In genomic region chrX:16139022-16139421, GRCm38 (mm10) we compare ENCODE assay signal across 29 mouse cellular contexts.
DNase-seq lines count a peak whose midpoint lies in the region; ATAC-seq and TF ChIP-seq lines count a peak whose summit lies in the region.
"Had no signal": no experiment of that assay in that cellular context is flagged by ENCODE, and none has a peak within 500 bp of the region (broad histone marks: within the 10 kb centered on the region; RNA-seq: fewer than 3 reads in every experiment).

No protein-coding gene starts in this region.

- no peaks in the 10 kb centered on the region for H3K27me3 ChIP-seq in forebrain, embryonic 13.5 days
- no peaks in the 10 kb centered on the region for H3K27me3 ChIP-seq in forebrain, embryonic 11.5 days (ENCODE audit: control insufficient read depth, insufficient read depth, low read length)
- H3K27me3 ChIP-seq in kidney, postnatal 0 days (ENCODE audit: insufficient read depth, low read length): no peaks in the 10 kb centered on the region
- H3K27me3 ChIP-seq in kidney, adult 2 months (replicated peaks; ENCODE audit: control insufficient read depth, insufficient read depth, low read length): no peaks in the 10 kb centered on the region
- no peaks in the 10 kb centered on the region for H3K27me3 ChIP-seq in forebrain, embryonic 16.5 days (replicated peaks; ENCODE audit: control insufficient read depth, insufficient read depth, low read length)
- H3K27me3 ChIP-seq: CH12.LX; embryonic facial prominence, embryonic 15.5 days; heart, embryonic 13.5 days had no signal

- H3K36me3 ChIP-seq in forebrain, embryonic 13.5 days (ENCODE audit: poor library complexity, severe bottlenecking): no peaks in the 10 kb centered on the region
- no peaks in the 10 kb centered on the region for H3K36me3 ChIP-seq in forebrain, embryonic 11.5 days (ENCODE audit: control insufficient read depth, insufficient read depth, low read length)
- no peaks in the 10 kb centered on the region for H3K36me3 ChIP-seq in kidney, postnatal 0 days (ENCODE audit: insufficient read depth, low read length)
- no peaks in the 10 kb centered on the region for H3K36me3 ChIP-seq in kidney, adult 2 months (ENCODE audit: control insufficient read depth, insufficient read depth, low read length)
- no peaks in the 10 kb centered on the region for H3K36me3 ChIP-seq in forebrain, embryonic 16.5 days (ENCODE audit: control insufficient read depth, insufficient read depth)
- H3K36me3 ChIP-seq: embryonic facial prominence, embryonic 15.5 days; G1E; heart, embryonic 10.5 days; heart, embryonic 13.5 days had no signal

- H3K9me3 ChIP-seq in forebrain, embryonic 13.5 days (replicated peaks): no peaks in the 10 kb centered on the region
- H3K9me3 ChIP-seq in forebrain, embryonic 11.5 days (ENCODE audit: control insufficient read depth, low read length): no peaks in the 10 kb centered on the region
- no peaks in the 10 kb centered on the region for H3K9me3 ChIP-seq in kidney, postnatal 0 days (replicated peaks; ENCODE audit: low read length)
- no peaks in the 10 kb centered on the region for H3K9me3 ChIP-seq in forebrain, embryonic 16.5 days (ENCODE audit: control insufficient read depth, low read length)
- H3K9me3 ChIP-seq: embryonic facial prominence, embryonic 15.5 days; G1E; heart, embryonic 10.5 days; heart, embryonic 13.5 days had no signal

- 33% methylated on average over 1 of the region's 1 CpGs for WGBS in forebrain, embryonic 13.5 days
- 73% methylated on average over 1 of the region's 1 CpGs for WGBS in forebrain, embryonic 11.5 days
- 63% methylated on average over 1 of the region's 1 CpGs for WGBS in kidney, postnatal 0 days
- 56% methylated on average over 1 of the region's 1 CpGs for WGBS in kidney, adult 2 months
- 28% methylated on average over 1 of the region's 1 CpGs for WGBS in forebrain, embryonic 16.5 days

- no peak for DNase-seq in forebrain, embryonic 11.5 days (ENCODE audit: low spot score)
- peak; percentile 14 for DNase-seq in kidney, postnatal 0 days (ENCODE audit: low spot score)
- no peak for DNase-seq in kidney, adult 2 months
- peak; percentile 48 for DNase-seq in Muller cell, postnatal 12 days (ENCODE audit: inconsistent ontology term)
- no peak for DNase-seq in testis, postnatal 14 days (ENCODE audit: low spot score)
- DNase-seq: adrenal gland, adult 2 months; adrenal gland, postnatal 14 days; B cell, adult 2 months; cerebellum, adult 11-12 months; cerebellum, adult 8-10 months; cerebellum, postnatal 10 days; cerebellum, postnatal 36 days; embryo, embryonic 11 days; gastrocnemius, postnatal 10 days; gastrocnemius, postnatal 36 days; heart, adult 2 months; heart, postnatal 14 days; heart, postnatal 4 days had no signal

- no peaks in the 10 kb centered on the region for H3K4me1 ChIP-seq in forebrain, embryonic 13.5 days
- H3K4me1 ChIP-seq in forebrain, embryonic 11.5 days (replicated peaks; ENCODE audit: control insufficient read depth, insufficient read depth, low read length): no peaks in the 10 kb centered on the region
- no peaks in the 10 kb centered on the region for H3K4me1 ChIP-seq in kidney, postnatal 0 days (replicated peaks; ENCODE audit: insufficient read depth, low read length)
- no peaks in the 10 kb centered on the region for H3K4me1 ChIP-seq in kidney, adult 2 months (ENCODE audit: control insufficient read depth, insufficient read depth, low read length)
- H3K4me1 ChIP-seq in forebrain, embryonic 16.5 days (replicated peaks; ENCODE audit: control insufficient read depth, insufficient read depth, low read length): no peaks in the 10 kb centered on the region
- H3K4me1 ChIP-seq: embryonic facial prominence, embryonic 15.5 days; heart, embryonic 10.5 days; heart, embryonic 13.5 days had no signal

- no peak for TF ChIP-seq POLR2A in kidney, adult 2 months (IDR thresholded peaks at IDR 0.05; ENCODE audit: low read depth, low read length)

- no peak overlapping the region for H3K27ac ChIP-seq in forebrain, embryonic 13.5 days
- H3K27ac ChIP-seq in forebrain, embryonic 11.5 days (ENCODE audit: low read depth, low read length): no peak overlapping the region
- no peak overlapping the region for H3K27ac ChIP-seq in kidney, postnatal 0 days
- H3K27ac ChIP-seq in kidney, adult 2 months (ENCODE audit: insufficient read depth, low read depth, low read length): no peak overlapping the region
- no peak overlapping the region for H3K27ac ChIP-seq in forebrain, embryonic 16.5 days (ENCODE audit: low read length)
- H3K27ac ChIP-seq: embryonic facial prominence, embryonic 15.5 days; heart, adult 2 months; heart, embryonic 10.5 days; heart, embryonic 13.5 days; hindbrain, embryonic 14.5 days; hindbrain, postnatal 0 days had no signal

- TF ChIP-seq CTCF in kidney, postnatal 0 days (IDR thresholded peaks at IDR 0.05; ENCODE audit: low read depth): no peak
- TF ChIP-seq CTCF in kidney, adult 2 months (conservative IDR thresholded peaks at IDR 0.05; ENCODE audit: insufficient read depth, insufficient read length, low read depth, low read length): no peak

- H3K4me3 ChIP-seq in forebrain, embryonic 13.5 days: no peak overlapping the region
- H3K4me3 ChIP-seq in forebrain, embryonic 11.5 days (ENCODE audit: low read depth, low read length): no peak overlapping the region
- no peak overlapping the region for H3K4me3 ChIP-seq in kidney, postnatal 0 days (replicated peaks; ENCODE audit: low read depth, low read length)
- H3K4me3 ChIP-seq in kidney, adult 2 months (ENCODE audit: insufficient read depth, low read depth, low read length): no peak overlapping the region
- H3K4me3 ChIP-seq in forebrain, embryonic 16.5 days (replicated peaks; ENCODE audit: low read length): no peak overlapping the region
- H3K4me3 ChIP-seq: embryonic facial prominence, embryonic 15.5 days; heart, adult 2 months; heart, embryonic 10.5 days; heart, embryonic 13.5 days had no signal

- no peak overlapping the region for H3K4me2 ChIP-seq in forebrain, embryonic 13.5 days
- no peak overlapping the region for H3K4me2 ChIP-seq in forebrain, embryonic 11.5 days (ENCODE audit: low read depth, low read length, severe bottlenecking)
- no peak overlapping the region for H3K4me2 ChIP-seq in kidney, postnatal 0 days (ENCODE audit: low read length)
- no peak overlapping the region for H3K4me2 ChIP-seq in forebrain, embryonic 16.5 days (ENCODE audit: low read length)
- H3K4me2 ChIP-seq: embryonic facial prominence, embryonic 15.5 days; heart, embryonic 13.5 days; hindbrain, embryonic 14.5 days had no signal

- ATAC-seq in forebrain, embryonic 13.5 days: peak; percentile 67
- ATAC-seq in forebrain, embryonic 11.5 days (replicated peaks; ENCODE audit: low FRiP score): no peak
- ATAC-seq in kidney, postnatal 0 days (replicated peaks; ENCODE audit: low FRiP score, low read depth): no peak
- ATAC-seq in forebrain, embryonic 16.5 days: peak; percentile 71
- ATAC-seq: hindbrain, postnatal 0 days; inflammation-experienced regulatory T-cells, adult 6 months; intestine, embryonic 16.5 days had no signal

- no peak overlapping the region for H3K9ac ChIP-seq in forebrain, embryonic 13.5 days
- H3K9ac ChIP-seq in forebrain, embryonic 11.5 days (ENCODE audit: low read length): no peak overlapping the region
- no peak overlapping the region for H3K9ac ChIP-seq in kidney, postnatal 0 days (ENCODE audit: low read depth, low read length)
- no peak overlapping the region for H3K9ac ChIP-seq in forebrain, embryonic 16.5 days (replicated peaks; ENCODE audit: low read depth, low read length)
- H3K9ac ChIP-seq: embryonic facial prominence, embryonic 15.5 days; heart, embryonic 13.5 days; hindbrain, embryonic 14.5 days had no signal

Comparison
In these comparisons a context has a peak if more than half of its experiments do, and no peak if none do; other contexts are left out.
1. ATAC-seq: peak in forebrain, embryonic 13.5 days (single experiment) and forebrain, embryonic 16.5 days (single experiment); none in forebrain, embryonic 11.5 days (single experiment) and kidney, postnatal 0 days (single experiment).
2. DNase-seq: peak in kidney, postnatal 0 days (single experiment) and Muller cell, postnatal 12 days (single experiment); none in forebrain, embryonic 11.5 days (single experiment), kidney, adult 2 months (single experiment) and testis, postnatal 14 days (single experiment).